Mouse (Mus musculus): ENCODE results near the gene Gmfg.
A peak's percentile ranks its signal among the peaks of the same experiment; 100 is the strongest.

The Gmfg gene

DNA sequence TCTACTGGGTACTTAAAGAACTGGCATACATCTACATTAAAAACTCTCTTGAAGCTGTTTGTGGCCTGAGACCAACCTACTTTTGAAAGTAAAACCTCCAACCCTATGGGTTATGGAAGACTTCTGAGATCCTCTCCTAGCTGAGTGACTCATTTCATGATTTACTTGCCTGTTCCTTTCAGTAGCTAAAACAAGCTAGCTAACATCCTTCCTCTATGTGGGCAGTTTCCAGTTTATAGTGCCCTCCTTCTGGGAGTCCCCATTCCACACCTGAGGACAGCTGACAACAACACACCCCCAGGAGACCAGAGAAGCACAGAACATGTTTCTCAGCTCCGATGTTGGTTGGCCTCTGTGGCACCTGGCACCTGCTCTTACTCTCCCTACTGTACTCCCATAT lies 14.2 kb upstream of the Gmfg start:
- no peak for TF ChIP-seq GATA4 (IDR thresholded peaks at IDR 0.05; ENCODE audit: insufficient replicate concordance, low read length)

DNA sequence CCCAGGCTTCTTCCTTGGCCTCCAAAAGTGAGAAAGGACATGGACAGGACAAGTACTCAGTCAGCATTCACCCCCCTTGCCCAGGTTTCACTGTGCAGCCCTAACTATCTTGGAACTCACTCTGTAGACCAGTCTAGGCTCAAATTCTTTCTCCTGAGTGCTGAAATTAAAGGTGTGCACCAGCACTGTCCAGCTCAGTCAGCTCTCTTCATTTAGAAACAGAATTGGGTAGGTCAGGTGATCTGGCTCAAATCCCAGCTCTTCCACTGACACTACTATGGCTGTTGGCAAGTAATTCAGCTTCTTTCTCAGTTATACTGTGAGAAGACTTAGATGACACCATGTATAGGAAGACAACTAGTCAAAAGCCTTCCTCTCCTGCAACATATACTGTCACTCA lies 9.5 kb upstream of the Gmfg start:
- no peak for TF ChIP-seq GATA4 (IDR thresholded peaks at IDR 0.05; ENCODE audit: insufficient replicate concordance, low read length)

DNA sequence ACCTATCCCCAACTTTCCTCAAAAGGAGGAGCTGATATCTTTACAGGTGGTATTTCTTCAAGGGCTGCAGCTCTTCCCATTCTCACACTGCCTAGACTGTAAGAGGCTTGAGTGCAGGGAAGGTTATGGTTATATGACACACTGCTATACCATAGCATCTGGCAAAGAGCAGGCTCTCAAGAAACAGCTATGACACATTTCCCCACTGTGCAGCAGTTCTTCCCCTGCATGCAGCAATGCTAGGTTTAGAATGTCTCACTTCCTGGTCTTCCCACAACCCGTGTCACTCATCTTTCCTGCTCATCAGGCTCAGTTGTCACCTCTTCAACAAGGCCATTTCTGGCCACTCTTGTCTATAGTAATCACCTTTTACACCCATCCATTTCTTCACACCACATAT lies 6.7 kb upstream of the Gmfg start:
- no peak for TF ChIP-seq GATA4 (IDR thresholded peaks at IDR 0.05; ENCODE audit: insufficient replicate concordance, low read length)

- TF ChIP-seq GATA4 (IDR thresholded peaks at IDR 0.05; ENCODE audit: insufficient replicate concordance, low read length), result no peak
These were observed 5.0 kb upstream of the Gmfg start for GRCm38 (mm10) chr7:28432252-28432651.

DNA sequence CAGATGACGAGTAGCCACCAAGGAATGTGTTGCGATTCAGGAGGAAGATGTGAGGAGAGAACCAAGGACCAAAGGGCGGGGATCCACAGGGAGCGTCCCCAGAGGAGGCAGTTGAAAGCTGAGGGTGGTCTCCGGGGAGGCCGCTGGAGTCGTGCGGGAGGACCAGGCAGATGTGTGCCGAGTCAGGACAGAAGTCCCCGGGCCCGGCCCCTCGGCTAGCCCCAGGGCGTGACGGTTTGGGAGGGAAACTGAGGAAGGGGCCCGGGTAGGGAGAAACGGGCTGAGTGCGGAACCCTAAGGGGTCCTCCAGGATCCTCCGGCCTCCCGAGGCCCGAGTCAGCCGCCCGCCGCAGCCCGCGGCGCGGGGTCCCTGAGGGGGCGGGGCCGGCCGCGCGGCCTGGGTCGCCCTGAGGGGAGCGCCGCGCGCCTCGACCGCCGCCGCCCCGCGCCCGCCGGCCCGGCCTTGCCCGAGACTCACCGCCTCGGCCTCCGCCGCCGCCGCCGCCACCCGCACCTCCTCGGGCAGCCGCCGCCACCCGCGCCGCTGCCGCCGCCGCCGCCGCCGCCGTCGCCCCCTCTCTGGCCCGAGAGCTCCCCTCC lies 1.5 kb upstream of the Gmfg start:
- no peak for TF ChIP-seq GATA4 (IDR thresholded peaks at IDR 0.05; ENCODE audit: insufficient replicate concordance, low read length)

- no peak for TF ChIP-seq GATA4 (IDR thresholded peaks at IDR 0.05; ENCODE audit: insufficient replicate concordance, low read length)
These were observed 859 bp upstream of the Gmfg start for GRCm38 (mm10) chr7:28436271-28436904.

GRCm38 (mm10) chr7:28437964-28438363 lies 717 bp downstream of the Gmfg start:
- no peak for TF ChIP-seq GATA4 (IDR thresholded peaks at IDR 0.05; ENCODE audit: insufficient replicate concordance, low read length)

DNA sequence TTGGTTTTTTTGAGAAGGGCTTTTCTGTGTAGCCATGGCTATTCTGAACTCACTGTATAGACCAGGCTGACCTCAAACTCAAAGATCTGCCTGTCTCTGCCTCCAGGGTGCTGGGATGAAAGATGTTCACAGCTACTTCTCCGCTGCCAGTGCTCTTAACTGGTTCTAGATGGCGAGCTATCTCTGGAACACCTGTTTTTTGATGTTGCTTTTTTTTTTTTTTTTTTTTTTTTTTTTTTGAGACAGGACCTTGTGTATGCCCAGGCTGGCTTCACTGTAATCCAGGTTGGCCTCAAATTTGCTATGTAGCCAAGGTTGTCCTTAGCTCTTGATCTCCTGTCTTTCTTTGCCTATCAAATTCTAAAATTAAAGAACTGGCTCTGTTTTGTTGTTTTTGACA lies 1.5 kb downstream of the Gmfg start:
- no peak for TF ChIP-seq GATA4 (IDR thresholded peaks at IDR 0.05; ENCODE audit: insufficient replicate concordance, low read length)

GRCm38 (mm10) chr7:28440739-28441138 lies 3.5 kb downstream of the Gmfg start:
- TF ChIP-seq GATA4 (IDR thresholded peaks at IDR 0.05; ENCODE audit: insufficient replicate concordance, low read length), result no peak

DNA sequence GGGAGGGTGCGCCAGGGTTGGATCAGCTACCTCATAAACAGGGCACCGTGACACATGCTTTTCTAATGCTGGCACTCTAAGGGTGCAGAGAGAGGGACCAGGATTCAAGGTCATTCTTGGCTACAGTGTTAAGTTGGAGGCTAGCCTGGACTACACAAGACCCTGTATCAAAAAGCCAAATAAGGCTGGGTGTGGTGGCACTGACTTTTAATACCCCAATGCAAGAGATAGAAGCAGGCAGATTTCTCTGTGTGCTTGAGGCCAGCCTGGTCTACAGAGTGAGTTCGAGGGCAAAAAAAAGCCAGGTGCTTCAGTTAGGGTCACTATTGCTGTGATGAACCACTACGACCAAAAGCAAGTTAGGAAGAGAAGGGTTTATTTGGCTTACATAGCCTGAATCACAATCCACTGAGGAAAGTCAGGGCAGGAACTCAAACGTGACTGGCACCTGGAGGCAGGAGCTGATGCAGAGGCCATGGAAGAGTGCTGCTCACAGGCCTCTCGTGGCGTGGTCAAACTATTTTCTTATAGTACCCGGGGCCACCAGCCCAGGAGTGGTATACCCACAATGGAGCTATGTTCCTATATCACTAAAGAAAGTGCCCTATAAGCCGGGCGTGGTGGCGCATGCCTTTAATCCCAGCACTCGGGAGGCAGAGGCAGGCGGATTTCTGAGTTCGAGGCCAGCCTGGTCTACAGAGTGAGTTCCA lies 4.7 kb downstream of the Gmfg start:
- no peak for TF ChIP-seq GATA4 (IDR thresholded peaks at IDR 0.05; ENCODE audit: insufficient replicate concordance, low read length)

- TF ChIP-seq GATA4 (IDR thresholded peaks at IDR 0.05; ENCODE audit: insufficient replicate concordance, low read length), result 0 out of 2 replicates have a peak, but pooled peaks have one; percentile 25
These were observed 5.4 kb downstream of the Gmfg start for GRCm38 (mm10) chr7:28442688-28443087.

DNA sequence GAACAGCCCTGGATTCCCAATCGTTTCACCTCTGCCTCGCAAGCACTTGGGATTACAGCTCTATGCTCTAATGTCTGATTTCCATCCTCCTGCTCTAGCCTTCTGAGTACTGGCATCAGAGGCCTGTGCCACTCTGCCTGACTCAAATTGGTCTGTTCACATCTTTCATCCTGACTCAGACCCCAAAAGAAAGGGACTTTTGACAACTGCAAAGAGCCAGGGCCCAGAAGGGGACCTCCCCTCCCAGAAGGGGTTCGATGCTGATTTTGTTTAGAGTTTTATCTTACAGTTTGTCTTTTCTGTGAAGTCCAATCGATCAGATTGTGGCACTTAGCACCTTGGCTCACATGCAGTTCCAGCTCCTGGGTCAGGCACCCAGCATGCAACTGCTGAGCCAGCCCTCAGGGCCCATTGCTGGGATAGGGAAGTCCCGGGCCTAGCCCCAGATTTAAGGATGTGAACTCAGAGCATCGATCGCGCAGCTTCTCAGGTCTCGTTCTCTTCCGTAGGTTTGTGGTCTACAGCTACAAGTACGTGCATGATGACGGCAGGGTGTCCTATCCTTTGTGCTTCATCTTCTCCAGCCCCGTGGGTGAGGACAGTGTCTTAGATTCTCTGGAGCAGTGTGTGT lies 7.2 kb downstream of the Gmfg start:
- no peak for TF ChIP-seq GATA4 (IDR thresholded peaks at IDR 0.05; ENCODE audit: insufficient replicate concordance, low read length)

- TF ChIP-seq GATA4 (IDR thresholded peaks at IDR 0.05; ENCODE audit: insufficient replicate concordance, low read length), result no peak
These were observed 9.2 kb downstream of the Gmfg start for GRCm38 (mm10) chr7:28446446-28446845.

GRCm38 (mm10) chr7:28447101-28447830 lies 10.0 kb downstream of the Gmfg start:
- TF ChIP-seq GATA4 (IDR thresholded peaks at IDR 0.05; ENCODE audit: insufficient replicate concordance, low read length), result no peak

All from liver, adult (tissue).